Mouse (Mus musculus) liver, adult 10 weeks (tissue): ENCODE data around the gene Kcnn1. TPM values are rescaled to one million over a fixed set of nuclear protein-coding genes. Genes with fewer than 3 reads are reported as not detected.

Source experiments
- polyA plus RNA-seq: library from polyadenylated mRNA; stranded (reverse); fragments of 350-450 nt; fragmentation: Illumina TruSeq; extraction: RNeasy Lipid Tissue Mini Kit (QIAGEN cat#74804); gene quantifications from one replicate; pipeline ENCODE4 v1.2.3, GENCODE M21; 2014; ENCODE audit warnings: low read depth, low replicate concordance

Kcnn1 gene
- 0.66 TPM for polyA plus RNA-seq

GRCm38 (mm10) chr8:70862824-70863641, at the start of gene Kcnn1:
Gene Kcnn1 (minus strand): TSS chr8:70863258.

DNA sequence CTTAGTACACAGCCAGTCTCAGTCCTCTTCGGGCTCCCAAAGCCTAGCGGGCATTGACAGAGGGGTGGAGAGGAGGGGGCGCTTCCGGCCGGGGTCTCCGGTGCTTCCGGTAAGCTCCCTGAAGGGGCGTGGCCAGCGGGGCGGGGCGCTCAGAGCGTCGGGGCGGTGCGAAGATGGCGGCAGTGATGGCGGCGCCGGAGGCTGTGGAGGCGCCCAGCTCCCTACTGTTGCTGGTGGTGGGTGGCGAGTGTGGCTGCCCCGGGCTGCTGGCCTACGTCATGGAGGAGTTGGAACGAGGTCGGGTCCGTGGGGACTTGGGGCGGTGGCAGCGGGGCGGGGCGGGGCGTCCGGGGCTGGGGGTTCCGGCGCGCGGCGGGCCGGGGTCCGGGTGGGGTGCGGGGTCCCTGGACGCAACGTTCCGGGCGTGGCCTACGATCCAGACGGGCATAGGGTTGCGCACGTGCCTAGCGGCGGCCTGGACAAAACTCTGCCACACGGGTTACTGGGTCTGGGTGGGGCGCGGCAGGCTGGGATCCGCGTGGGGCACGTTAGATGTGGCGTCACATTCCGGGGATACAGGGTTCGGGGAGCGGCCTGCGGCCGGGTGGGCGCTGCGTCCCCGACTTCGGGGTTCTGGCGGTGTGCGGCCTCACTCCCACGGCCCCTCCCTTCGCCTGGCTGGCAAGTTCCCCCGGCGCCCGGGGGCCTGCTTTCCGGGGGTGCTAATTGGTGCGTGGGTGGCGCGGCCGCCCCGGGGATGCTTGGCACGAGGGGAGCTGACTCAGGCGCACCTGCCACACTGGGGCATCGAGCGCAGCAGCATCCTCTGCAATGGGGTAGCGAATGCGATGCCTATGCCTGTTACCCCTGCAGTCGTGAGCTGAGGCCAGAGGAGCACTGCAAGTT, 43.0 kb upstream of the Kcnn1 start, which contains the start of gene Map1s:
TSS of gene Map1s (plus strand) at position 102 of the 906 bp plus-strand sequence.

DNA sequence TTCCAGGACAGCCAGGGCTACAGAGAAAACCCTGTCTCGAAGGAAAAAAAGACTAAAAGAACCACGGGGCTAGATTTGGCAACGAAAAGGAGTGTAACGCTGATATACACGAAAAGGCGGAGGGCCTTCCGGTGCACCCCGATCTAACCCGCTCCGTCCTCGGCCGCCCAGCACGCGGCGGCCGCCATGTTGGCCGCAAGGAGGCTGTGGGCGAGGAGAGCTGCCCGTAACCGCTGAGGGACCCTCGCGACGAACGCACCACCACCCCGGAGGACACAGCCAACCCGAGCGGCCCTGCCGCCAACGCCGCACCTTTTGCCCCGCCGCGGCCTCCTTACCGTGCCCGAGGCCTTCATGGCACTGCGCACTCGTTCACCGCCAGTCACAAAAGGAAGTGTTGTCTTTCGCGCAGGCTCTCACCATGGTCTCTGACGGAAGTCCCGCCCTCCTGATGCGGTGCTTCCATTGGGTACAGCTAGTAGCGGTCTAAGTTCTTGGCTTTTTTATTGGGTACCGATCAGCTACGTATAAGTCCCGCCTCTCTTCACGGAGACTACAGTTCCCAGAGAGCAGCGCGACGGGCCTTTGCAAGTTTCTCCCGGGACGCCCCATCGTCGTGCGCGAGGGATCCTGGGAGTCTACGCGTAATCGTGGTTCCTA, 34.1 kb upstream of the Kcnn1 start, which contains the start of gene Rpl18a:
TSS of gene Rpl18a (minus strand) at position 392 of the 660 bp plus-strand sequence.

GRCm38 (mm10) chr8:70892022-70892895, 29.2 kb upstream of the Kcnn1 start, which contains the start of gene Slc5a5:
Gene Slc5a5 (minus strand): TSS chr8:70892757.

GRCm38 (mm10) chr8:70873364-70873985, 10.4 kb upstream of the Kcnn1 start, which contains the start of gene Ccdc124:
Gene Ccdc124 (minus strand): TSS chr8:70873935.

DNA sequence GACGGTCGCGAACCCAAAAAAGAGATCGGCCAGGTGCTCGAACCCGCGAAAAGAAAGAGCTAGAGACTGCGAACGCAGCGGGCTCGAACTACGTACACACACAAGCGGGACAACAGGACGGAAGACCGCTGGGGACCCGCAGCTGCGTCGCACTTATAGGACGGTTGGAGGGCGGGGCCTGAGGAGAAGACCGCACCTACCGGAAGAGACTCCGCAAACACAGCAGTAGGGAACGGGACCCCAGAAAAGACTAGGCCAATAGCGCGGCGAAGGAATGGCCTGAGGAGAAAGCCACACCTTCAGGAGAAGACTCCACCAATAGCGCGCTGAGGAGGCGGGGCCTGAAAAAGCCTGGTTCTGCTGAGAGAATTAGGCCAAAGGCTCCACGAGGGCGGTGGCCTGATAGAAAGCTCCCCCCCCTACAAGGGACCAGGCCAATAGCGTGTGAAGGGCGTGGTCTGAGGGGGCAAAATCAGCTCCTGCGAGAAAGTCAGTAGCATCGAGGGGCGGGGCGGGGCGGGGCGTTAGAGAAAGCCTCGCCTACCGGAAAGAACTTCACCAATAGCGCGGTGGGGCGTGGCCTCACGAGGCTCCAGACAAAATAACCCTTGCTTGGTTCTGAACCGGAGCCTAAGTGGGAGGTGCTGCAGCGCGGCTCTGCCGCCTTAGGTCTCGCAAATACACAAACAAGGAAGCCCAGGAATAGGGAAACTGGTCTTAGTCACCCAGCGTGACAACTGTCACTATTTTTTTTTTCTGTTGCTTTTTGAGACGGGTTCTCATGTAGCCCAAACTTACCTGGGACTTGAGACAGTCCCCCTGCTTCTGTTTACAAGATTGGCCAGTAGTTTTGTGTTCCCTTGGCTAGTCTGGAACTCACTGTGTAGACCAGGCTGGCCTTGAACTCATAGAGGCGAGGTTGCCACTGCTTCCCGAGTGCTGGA, 23.4 kb downstream of the Kcnn1 start, which contains the start of gene Arrdc2:
TSS of gene Arrdc2 (minus strand) at position 313 of the 944 bp plus-strand sequence.

GRCm38 (mm10) chr8:70808239-70808638, 54.8 kb downstream of the Kcnn1 start, which contains the start of gene Il12rb1:
Gene Il12rb1 (plus strand): TSS chr8:70808449.

DNA sequence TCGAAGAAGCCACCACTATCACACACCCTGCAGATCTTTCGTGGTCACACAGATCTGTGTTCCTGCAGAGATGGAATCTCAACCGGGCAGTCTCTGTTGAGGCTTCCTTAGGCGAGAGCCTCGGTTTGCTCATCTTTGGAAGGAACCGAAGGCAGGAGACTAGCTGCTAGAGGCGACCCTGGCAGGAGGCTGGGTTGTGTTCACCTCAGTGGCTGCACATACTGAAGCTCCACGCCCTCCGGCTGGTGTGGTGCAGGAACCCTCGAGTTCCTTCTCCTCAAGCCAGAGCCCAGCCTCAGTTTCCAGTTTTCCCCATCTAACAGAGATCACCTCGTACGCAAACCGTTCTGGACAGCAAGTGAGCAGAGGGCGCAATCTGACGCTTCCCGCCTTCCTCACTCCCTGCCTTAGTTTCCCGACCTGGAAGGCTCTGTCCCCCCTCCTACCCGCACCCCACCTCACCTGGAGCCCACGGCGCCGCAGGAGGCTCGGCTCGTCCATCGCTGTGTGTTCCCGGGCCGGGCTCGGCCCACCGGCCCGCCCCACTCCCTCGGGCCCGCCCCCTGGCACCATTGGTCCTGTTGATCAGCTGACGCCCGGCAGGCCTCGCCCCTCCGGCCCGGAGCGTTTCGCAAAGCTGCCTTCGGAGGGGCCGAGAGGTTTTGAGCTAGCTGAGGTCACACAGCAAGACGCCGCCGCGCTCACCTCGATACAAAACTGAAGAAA, 58.4 kb downstream of the Kcnn1 start, which contains the start of gene Mast3:
TSS of gene Mast3 (minus strand) at position 574 of the 726 bp plus-strand sequence.

Other genes starting within 250 kb of the Kcnn1 start
- 0.85 TPM for gene Lrrc25, start 247.1 kb downstream of the Kcnn1 start, polyA plus RNA-seq
- not detected for gene Gdf15, start 230.8 kb downstream of the Kcnn1 start, polyA plus RNA-seq
- gene Pgpep1, start 202.9 kb downstream of the Kcnn1 start, polyA plus RNA-seq: 17.3 TPM
- 0.61 TPM for gene Lsm4, start 190.0 kb downstream of the Kcnn1 start, polyA plus RNA-seq
- gene Jund, start 164.3 kb downstream of the Kcnn1 start, polyA plus RNA-seq: 8.1 TPM
- not detected for gene Iqcn, start 159.8 kb downstream of the Kcnn1 start, polyA plus RNA-seq
- not detected for gene Gm3336, start 144.7 kb downstream of the Kcnn1 start, polyA plus RNA-seq
- 1.1 TPM for gene Pde4c, start 139.5 kb downstream of the Kcnn1 start, polyA plus RNA-seq
- gene Rab3a, start 108.6 kb downstream of the Kcnn1 start, polyA plus RNA-seq: 0.56 TPM
- gene Mpv17l2, start 102.3 kb downstream of the Kcnn1 start, polyA plus RNA-seq: 0.85 TPM
- gene Pik3r2, start 86.5 kb downstream of the Kcnn1 start, polyA plus RNA-seq: 0.93 TPM
- 2.1 TPM for gene Mast3, start 58.2 kb downstream of the Kcnn1 start, polyA plus RNA-seq
- gene Il12rb1, start 54.8 kb downstream of the Kcnn1 start, polyA plus RNA-seq: not detected
- 2.8 TPM for gene Arrdc2, start 23.5 kb downstream of the Kcnn1 start, polyA plus RNA-seq
- 0.29 TPM for gene Ccdc124, start 10.7 kb upstream of the Kcnn1 start, polyA plus RNA-seq
- gene Slc5a5, start 29.5 kb upstream of the Kcnn1 start, polyA plus RNA-seq: not detected
- 58.9 TPM for gene Rpl18a, start 34.2 kb upstream of the Kcnn1 start, polyA plus RNA-seq
- gene Map1s, start 42.7 kb upstream of the Kcnn1 start, polyA plus RNA-seq: not detected